Mouse (Mus musculus) retina, embryonic 14.5 days (tissue): ENCODE data around the gene Cblc.
"Not testable (repeated sequence)": the region's sequence is repeated elsewhere in the genome, so short reads cannot be mapped to it uniquely, and the experiment has no call there.

Experiments used
- DNase-seq: peaks from one replicate; pipeline ENCODE4 v3.0.0-alpha.2; 2015; ENCODE audit warnings: low spot score

The Cblc gene

GRCm38 (mm10) chr7:19818875-19819274, 22.3 kb upstream of the Cblc start:
- no peak for DNase-seq

DNA sequence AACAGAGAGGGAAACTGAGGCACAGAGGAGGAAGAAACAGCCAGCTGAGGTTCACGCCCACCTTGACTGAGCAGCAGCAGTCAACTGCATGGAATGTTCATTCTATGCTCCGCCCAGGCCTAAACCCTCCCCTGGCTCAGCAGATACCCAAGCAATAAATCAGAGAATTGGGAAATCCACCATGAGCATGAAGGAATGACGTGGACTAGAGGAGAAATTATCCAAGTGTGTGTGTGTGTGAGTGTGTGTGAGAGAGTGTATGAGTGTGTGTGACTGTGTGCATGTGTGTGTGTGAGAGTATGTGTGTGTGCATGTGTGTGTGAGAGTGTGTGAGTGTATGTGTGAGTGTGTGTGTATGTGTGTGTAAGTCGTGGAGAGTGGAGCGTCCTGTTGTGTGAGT, 21.8 kb upstream of the Cblc start:
- DNase-seq = no peak

DNA sequence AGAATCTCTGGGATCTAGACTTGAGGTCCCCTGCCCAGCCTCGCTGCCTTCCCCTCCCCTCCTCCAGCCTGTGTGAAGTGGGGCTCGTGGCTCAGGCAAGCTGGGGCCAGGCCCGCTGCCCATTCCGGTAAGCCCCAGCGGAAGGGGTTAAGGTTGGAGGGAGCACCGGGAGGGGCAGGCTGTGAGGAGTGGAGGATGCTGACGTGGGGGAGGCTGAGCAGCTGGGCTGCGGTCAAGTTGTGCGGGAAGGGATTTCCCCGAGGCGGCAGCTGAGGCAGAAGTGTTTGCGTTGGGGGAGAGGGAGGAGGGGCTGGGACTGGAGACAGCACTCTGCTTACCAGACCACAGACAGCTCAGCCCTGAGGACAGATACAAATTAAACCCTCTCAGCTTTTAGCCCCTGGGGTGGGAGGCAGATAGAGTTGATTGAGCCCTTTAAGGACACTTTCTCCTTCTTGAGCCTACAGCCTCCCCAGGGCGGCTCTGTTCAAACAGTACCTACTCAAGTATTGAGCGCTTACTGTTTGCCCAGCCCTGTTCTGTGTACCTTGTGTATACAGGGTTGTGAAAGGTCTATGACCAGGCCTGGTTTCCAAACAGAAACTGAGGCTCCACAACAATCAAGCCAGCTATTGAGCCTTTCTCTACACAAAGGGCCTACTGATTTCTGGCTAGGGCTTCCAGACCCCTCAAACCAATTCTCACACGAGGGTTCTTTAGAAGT, 20.9 kb upstream of the Cblc start:
- DNase-seq = peak; percentile 71

GRCm38 (mm10) chr7:19816224-19816771, 19.7 kb upstream of the Cblc start:
- DNase-seq = peak; percentile 68

- no peak for DNase-seq
Observed at GRCm38 (mm10) chr7:19815296-19816223, 19.0 kb upstream of the Cblc start.

DNA sequence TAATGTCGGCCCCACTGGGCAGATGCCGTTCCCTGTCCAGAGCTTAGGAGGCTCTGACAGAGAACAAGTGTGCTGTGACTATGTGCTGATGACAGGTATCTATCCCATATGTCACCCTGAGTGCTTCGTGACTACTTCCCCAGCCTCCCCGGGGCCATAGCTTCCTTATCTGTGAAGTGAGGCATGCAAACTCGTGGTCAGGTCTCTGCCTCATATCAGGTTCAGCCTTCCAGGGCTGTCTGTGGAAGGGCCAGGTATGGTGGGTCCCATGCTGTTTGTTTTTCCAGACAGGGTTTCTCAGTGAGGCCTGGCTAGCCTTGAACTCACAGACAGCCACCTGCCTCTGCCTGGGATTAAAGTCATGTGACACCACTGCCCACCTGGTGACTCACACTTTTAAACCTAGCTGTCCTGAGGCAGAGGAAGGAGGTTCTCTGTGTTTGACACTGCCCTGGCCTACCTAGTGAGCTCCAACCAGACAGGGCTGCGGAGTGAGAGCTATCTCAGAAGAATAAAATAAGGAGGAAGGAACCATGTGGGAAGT, 17.0 kb upstream of the Cblc start:
- DNase-seq = no peak

DNA sequence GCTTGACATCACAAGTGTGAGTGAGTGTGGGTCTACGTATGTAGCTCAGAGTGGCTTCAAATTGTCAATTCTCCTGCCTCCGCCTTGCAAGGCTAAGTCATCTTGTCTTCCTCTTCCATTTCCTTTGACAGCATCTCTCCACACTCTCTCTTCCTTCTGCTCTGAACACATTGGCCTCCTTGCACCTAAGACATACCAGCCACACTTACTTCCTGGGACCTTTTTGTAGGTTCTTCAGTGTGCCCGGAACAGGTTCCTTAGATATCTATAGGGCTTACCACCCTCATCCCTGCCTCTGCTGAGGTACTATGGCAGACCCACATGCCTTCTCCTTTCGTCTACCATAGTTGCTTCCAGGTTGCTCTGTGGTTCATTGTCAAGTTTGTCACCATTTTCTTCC, 16.6 kb upstream of the Cblc start:
- DNase-seq = no peak

GRCm38 (mm10) chr7:19811114-19811513, 14.5 kb upstream of the Cblc start:
- DNase-seq = peak; percentile 62

DNA sequence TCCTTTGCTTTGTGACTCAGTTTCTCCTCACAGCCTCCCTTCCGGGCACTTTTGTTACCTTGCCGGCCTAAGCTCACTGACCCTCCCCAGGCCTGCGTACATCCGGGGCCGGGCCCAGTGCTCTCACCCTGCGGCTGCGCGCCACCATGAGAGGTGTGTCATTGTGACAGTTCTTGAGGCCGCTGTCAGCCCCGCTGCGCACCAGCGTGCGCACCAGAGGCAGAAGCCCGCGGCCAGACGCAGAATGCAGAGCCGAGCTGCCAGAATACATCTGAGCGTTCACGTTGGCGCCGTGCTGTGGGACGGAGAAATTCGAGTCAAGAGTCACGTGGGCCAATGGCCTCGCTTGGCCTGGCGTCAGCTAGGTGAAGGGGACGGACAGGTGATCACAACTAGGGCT, 12.8 kb upstream of the Cblc start:
- peak; percentile 21 for DNase-seq

DNA sequence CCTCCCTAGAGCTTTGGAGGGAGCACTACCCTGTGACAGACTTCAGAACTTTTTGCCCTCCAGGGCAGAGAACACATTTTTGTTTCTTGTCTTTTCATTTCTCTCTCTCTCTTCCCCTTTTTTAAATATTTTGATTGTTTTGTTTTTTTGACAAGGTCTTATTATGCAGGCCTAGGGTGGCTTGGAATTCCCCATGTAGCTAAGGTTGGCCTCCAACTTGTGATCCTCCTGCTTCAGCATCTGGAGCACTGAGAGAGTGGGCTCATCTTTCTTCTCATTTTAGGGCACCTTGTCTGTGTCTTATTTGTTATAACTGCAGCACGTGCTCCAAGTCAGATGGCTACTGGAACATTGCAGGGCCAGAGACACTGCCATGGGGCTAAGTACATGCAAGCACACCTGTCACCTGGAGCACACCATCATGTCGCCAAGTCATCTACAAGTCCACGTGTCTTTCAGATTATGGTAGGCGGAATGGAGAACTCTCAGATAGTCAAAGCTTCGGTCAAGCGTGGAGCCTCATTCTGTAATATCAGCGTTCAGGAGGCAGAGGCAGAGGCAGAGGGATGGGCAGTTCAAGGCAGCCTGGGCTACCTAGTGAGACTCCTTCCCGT, 9.9 kb upstream of the Cblc start:
- no peak for DNase-seq

- DNase-seq = peak; percentile 84
Observed at GRCm38 (mm10) chr7:19802995-19803394, 6.4 kb upstream of the Cblc start.

DNA sequence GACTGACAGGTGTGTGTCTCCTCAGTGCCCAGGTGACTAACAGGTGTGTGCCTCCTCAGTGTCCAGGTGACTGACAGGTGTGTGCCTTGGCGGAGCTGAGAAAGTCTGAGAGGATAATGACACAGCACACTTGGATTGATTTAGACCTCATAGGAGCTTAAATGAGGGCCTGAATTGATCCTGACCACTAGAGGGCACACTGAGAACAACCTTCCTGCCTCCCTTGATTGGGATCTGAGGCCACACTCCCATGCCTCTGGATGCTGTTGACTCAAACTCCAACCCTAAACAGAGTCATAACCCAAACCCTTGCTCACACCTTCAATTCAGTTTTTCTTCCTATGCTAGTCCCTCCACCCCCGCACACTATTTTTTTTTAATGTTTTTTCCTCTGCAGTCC, 4.2 kb upstream of the Cblc start:
- DNase-seq = peak; percentile 84

DNA sequence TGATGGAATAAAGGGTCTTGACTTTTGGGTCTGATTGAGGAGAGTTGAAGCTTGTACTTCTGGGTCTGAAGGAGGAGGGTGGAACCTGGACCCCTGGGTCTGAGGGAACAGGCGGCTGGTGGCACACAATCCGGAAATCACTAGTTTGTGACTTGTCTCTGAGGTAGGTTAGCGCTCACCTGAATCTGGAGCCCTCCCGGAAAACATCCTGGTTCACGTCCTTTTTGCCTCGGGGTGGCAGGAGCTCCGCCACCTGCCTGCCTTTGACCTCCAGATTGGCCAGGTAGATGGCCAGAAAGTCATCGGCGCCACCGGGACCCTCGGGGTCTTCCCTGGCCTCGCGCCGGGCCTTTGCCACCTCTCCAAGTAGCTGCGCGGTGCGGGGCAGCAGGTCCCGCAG, 355 bp downstream of the Cblc start:
- DNase-seq = no peak

DNA sequence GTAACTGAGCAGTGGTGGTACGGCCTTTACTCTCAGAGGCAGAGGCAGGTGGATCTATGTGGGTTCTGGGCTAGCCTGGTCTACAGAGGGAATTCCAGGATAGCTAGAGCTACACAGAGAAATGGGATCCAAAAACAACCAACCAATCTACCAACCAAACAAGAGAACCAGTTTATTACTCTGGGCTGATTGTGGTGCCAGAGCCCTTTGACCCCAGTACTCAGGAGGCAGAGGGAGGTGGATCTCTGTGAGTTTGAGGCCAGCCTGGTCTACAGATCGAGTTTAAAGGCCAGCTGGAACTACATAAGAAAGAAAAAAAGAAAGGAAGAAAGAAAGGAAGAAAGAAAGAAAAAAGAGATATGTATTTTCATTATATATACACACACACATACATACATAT, 1.4 kb downstream of the Cblc start:
- DNase-seq = no peak

DNA sequence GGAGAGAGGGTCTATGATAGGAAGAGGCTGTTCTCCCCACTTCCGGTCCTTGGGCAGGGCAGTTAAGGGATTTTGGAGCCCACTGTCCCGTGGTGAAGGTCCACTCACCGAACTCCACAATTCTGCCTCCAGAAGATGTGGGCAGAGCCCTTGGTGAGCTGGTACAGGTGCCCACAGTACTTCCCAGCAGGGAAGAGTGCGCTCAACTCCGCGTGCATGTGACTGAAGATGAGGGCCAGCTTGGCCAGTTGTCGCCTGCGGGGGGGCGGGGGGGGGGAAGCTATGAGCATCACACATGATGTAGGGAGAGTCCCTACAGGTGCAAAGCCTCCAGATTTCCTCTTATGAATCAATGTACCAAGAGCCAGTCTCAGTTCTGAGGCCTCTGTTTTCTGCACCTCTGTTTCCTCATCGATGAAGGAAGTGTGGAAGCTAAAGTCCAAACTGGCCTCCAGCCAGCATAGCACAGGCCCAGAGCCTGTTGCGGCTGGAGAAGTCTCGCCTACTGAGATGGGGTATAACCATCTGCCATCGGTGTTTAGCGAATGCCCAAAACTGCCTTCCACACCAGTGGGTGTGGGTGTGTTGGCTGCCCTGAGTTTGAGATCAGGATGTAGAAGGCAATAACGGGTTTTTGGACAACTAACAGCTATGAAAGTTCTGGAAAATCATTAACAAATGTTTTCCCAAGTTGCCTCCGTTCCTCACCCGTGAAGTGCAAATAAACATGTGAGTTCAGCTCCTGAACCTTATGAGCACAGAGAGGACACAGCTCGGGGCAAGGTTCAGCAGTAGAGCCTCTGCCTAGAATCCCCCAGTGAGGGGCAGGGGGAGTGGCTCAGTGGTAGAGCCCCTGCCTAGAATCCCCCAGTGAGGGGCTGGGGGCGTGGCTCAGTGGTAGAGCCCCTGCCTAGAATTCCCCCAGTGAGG, 3.6 kb downstream of the Cblc start:
- DNase-seq = no peak

DNA sequence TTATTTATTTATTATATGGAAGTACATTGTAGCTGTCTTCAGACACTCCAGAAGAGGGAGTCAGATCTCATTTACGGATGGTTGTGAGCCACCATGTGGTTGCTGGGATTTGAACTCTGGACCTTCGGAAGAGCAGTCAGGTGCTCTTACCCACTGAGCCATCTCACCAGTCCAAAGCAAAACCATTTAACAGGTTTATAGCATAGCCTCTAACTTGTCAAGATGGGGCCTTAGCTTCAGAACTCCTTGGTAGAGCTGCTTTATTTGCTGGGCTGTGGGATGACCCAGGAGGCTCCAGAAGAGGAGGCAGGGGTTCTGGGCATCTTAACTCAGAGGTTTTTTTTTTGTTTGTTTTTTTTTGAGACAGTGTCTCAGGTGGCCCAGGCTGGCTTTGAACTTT, 5.1 kb downstream of the Cblc start:
- DNase-seq = not testable (repeated sequence)

DNA sequence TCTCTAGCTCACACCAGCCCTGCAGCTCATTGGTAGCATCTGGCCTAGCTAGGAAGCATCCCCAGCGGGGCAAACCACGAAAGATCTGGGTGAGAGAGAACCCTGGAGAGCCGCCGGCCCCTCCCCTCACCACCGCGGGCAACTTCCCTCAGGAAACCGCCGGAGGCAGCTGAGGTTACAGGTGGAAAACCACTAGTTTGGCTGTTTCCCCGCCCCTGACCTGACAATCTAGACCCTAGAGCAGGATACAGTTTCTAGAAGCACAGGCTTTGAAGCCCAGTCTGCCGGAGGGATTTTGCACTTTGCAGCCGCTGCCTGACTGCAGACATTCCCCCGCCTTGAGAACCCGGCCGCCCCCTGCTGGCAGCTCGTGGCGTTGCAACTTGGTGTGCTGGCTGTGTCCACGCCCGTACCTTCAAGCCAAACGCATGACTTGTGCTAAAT, 6.7 kb downstream of the Cblc start:
- DNase-seq = peak; percentile 93

DNA sequence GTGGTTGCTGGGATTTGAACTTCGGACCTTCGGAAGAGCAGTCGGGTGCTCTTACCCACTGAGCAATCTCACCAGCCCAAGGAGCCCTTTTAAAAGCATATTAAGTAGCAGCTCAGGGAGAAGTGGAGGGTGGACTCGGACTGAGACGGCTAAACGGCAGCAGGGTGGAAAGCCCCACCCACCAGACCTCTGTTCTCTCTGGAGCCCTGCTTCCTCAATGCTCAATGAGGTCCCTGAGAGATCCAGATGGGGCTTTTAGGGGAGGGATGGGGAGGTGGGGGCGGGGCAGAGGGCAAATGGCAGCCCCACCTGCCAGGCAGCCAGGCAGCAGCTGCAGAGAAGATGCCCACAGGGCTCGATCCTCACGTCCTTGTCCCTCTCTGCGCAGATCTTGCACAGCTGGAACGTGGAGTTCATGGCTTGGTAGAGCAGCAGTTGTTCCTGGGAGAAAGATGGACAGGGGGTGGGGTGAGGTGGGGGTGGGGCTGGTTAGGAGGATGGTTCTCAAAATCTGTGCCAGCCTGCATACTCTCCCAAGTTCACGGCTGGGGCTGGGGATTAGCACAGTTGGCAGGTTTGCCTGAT, 10.6 kb downstream of the Cblc start:
- no peak for DNase-seq

- peak; percentile 48 for DNase-seq
Observed at GRCm38 (mm10) chr7:19784764-19785535, 11.7 kb downstream of the Cblc start.

GRCm38 (mm10) chr7:19783630-19784029, 13.0 kb downstream of the Cblc start:
- DNase-seq = no peak
